Comparison of ENCODE assay signal across 23 mouse cellular contexts in the genomic region with DNA sequence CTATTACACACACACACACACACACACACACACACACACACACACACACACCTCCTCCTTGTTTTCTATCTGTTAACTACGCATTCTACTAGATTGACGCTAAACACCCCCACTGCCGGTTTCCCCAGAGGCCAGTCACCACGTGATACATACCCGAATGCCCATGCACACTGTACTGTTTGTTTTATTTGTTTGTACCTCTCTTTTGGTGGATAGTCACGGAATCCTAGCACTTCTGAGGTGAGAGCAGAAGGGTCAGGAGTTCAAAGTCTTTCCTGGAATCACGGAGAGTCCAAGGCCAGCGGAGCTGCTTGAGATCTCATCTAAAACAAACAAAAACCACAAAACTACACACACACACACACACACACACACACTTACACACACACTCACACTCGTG. TPM values are rescaled to one million over a fixed set of nuclear protein-coding genes. Genes with fewer than 3 reads are reported as not detected.
A peak's percentile ranks its signal among the peaks of the same experiment; 100 is the strongest.
DNase-seq lines count a peak whose midpoint lies in the region; ATAC-seq and TF ChIP-seq lines count a peak whose summit lies in the region.
"Had no signal": no experiment of that assay in that cellular context is flagged by ENCODE, and none has a peak within 500 bp of the region (broad histone marks: within the 10 kb centered on the region; RNA-seq: fewer than 3 reads in every experiment).

No protein-coding gene starts in this region.

- peak; percentile 47 to 58 for DNase-seq in kidney, adult 8-10 months
- DNase-seq in kidney, postnatal 10 days = no peak
- no peak for DNase-seq in lung, postnatal 36 days
- DNase-seq: adrenal gland, postnatal 36 days; B cell, adult 2 months; cerebellum, adult 9-11 months; layer of hippocampus, adult 9-11 months; lung, embryonic 14.5 days; retina, postnatal 1 day had no signal

- no peaks in the 10 kb centered on the region for H3K36me3 ChIP-seq in intestine, embryonic 15.5 days
- no peaks in the 10 kb centered on the region for H3K36me3 ChIP-seq in intestine, postnatal 0 days (ENCODE audit: control insufficient read depth, insufficient read depth)
- H3K36me3 ChIP-seq in stomach, embryonic 16.5 days (ENCODE audit: control insufficient read depth, insufficient read depth, low read length) = no peaks in the 10 kb centered on the region
- H3K36me3 ChIP-seq in forebrain, embryonic 16.5 days (ENCODE audit: control insufficient read depth, insufficient read depth) = no peaks in the 10 kb centered on the region
- H3K36me3 ChIP-seq: embryonic facial prominence, embryonic 15.5 days; G1E; hindbrain, embryonic 10.5 days; midbrain, embryonic 15.5 days; neural tube, embryonic 12.5 days had no signal

- no peak overlapping the region for H3K9ac ChIP-seq in intestine, embryonic 15.5 days
- H3K9ac ChIP-seq in intestine, postnatal 0 days (ENCODE audit: low read depth, low read length) = no peak overlapping the region
- H3K9ac ChIP-seq in stomach, embryonic 16.5 days (ENCODE audit: low read length) = no peak overlapping the region
- H3K9ac ChIP-seq in forebrain, embryonic 16.5 days (replicated peaks; ENCODE audit: low read depth, low read length) = no peak overlapping the region
- H3K9ac ChIP-seq: embryonic facial prominence, embryonic 15.5 days; lung, embryonic 14.5 days; midbrain, embryonic 15.5 days; neural tube, embryonic 12.5 days had no signal

- WGBS in intestine, embryonic 15.5 days = 46% methylated on average over 9 of the region's 9 CpGs
- whole genome bisulfite sequencing in intestine, postnatal 0 days = 22% methylated on average over 9 of the region's 9 CpGs
- 46% methylated on average over 9 of the region's 9 CpGs for WGBS in stomach, embryonic 16.5 days
- WGBS in forebrain, embryonic 16.5 days = 70% methylated on average over 9 of the region's 9 CpGs

- no peak overlapping the region for H3K27ac ChIP-seq in intestine, embryonic 15.5 days
- peak overlapping the region; percentile 28; the same call in 1 of the 2 replicates for H3K27ac ChIP-seq in intestine, postnatal 0 days (ENCODE audit: low read depth, low read length)
- no peak overlapping the region for H3K27ac ChIP-seq in stomach, embryonic 16.5 days (ENCODE audit: low read length)
- H3K27ac ChIP-seq in forebrain, embryonic 16.5 days (ENCODE audit: low read length) = no peak overlapping the region
- H3K27ac ChIP-seq: embryonic facial prominence, embryonic 15.5 days; hindbrain, embryonic 10.5 days; hindbrain, postnatal 0 days; macrophage; midbrain, embryonic 15.5 days; neural tube, embryonic 12.5 days had no signal

- peak; percentile 39 for ATAC-seq in intestine, embryonic 15.5 days
- ATAC-seq in intestine, postnatal 0 days = peak; percentile 11
- peak; percentile 50; the same call in 1 of the 2 replicates for ATAC-seq in stomach, embryonic 16.5 days (ENCODE audit: insufficient read depth, low FRiP score)
- ATAC-seq in forebrain, embryonic 16.5 days = no peak
- ATAC-seq: forebrain, embryonic 14.5 days; hindbrain, postnatal 0 days; midbrain, embryonic 15.5 days; Patski had no signal

- no peak overlapping the region for H3K4me2 ChIP-seq in intestine, embryonic 15.5 days (replicated peaks)
- no peak overlapping the region for H3K4me2 ChIP-seq in intestine, postnatal 0 days (replicated peaks; ENCODE audit: low read depth)
- H3K4me2 ChIP-seq in stomach, embryonic 16.5 days (ENCODE audit: low read depth, low read length) = no peak overlapping the region
- H3K4me2 ChIP-seq in forebrain, embryonic 16.5 days (ENCODE audit: low read length) = no peak overlapping the region
- H3K4me2 ChIP-seq: embryonic facial prominence, embryonic 15.5 days; heart, embryonic 11.5 days; lung, embryonic 14.5 days; midbrain, embryonic 15.5 days; neural tube, embryonic 12.5 days had no signal

- no peak overlapping the region for H3K4me3 ChIP-seq in intestine, embryonic 15.5 days (replicated peaks)
- H3K4me3 ChIP-seq in intestine, postnatal 0 days (ENCODE audit: low read depth, low read length) = no peak overlapping the region
- H3K4me3 ChIP-seq in stomach, embryonic 16.5 days (replicated peaks; ENCODE audit: low read length) = no peak overlapping the region
- no peak overlapping the region for H3K4me3 ChIP-seq in forebrain, embryonic 16.5 days (replicated peaks; ENCODE audit: low read length)
- H3K4me3 ChIP-seq: embryonic facial prominence, embryonic 15.5 days; hindbrain, embryonic 10.5 days; midbrain, embryonic 15.5 days; neural tube, embryonic 12.5 days had no signal

- no peaks in the 10 kb centered on the region for H3K4me1 ChIP-seq in intestine, embryonic 15.5 days (replicated peaks)
- H3K4me1 ChIP-seq in intestine, postnatal 0 days (replicated peaks; ENCODE audit: control insufficient read depth, insufficient read depth, low read length) = 0 out of 2 replicates have a peak, but pooled peaks cover 4% of the 10 kb centered on the region
- peaks cover 4% of the 10 kb centered on the region; the same call in 1 of the 2 replicates for H3K4me1 ChIP-seq in stomach, embryonic 16.5 days (ENCODE audit: control insufficient read depth, insufficient read depth, low read length)
- no peaks in the 10 kb centered on the region for H3K4me1 ChIP-seq in forebrain, embryonic 16.5 days (replicated peaks; ENCODE audit: control insufficient read depth, insufficient read depth, low read length)
- H3K4me1 ChIP-seq: embryonic facial prominence, embryonic 15.5 days; neural tube, embryonic 12.5 days had no signal

- no peaks in the 10 kb centered on the region for H3K27me3 ChIP-seq in intestine, embryonic 15.5 days (replicated peaks)
- no peaks in the 10 kb centered on the region for H3K27me3 ChIP-seq in intestine, postnatal 0 days (replicated peaks; ENCODE audit: control insufficient read depth, insufficient read depth, low read length)
- no peaks in the 10 kb centered on the region for H3K27me3 ChIP-seq in stomach, embryonic 16.5 days (ENCODE audit: control insufficient read depth, insufficient read depth, low read length)
- H3K27me3 ChIP-seq in forebrain, embryonic 16.5 days (replicated peaks; ENCODE audit: control insufficient read depth, insufficient read depth, low read length) = no peaks in the 10 kb centered on the region
- H3K27me3 ChIP-seq: embryonic facial prominence, embryonic 15.5 days; midbrain, embryonic 15.5 days; neural tube, embryonic 12.5 days; Patski had no signal

- no peaks in the 10 kb centered on the region for H3K9me3 ChIP-seq in intestine, embryonic 15.5 days
- no peaks in the 10 kb centered on the region for H3K9me3 ChIP-seq in intestine, postnatal 0 days (ENCODE audit: control insufficient read depth)
- no peaks in the 10 kb centered on the region for H3K9me3 ChIP-seq in stomach, embryonic 16.5 days (replicated peaks; ENCODE audit: control insufficient read depth, low read length)
- no peaks in the 10 kb centered on the region for H3K9me3 ChIP-seq in forebrain, embryonic 16.5 days (ENCODE audit: control insufficient read depth, low read length)
- H3K9me3 ChIP-seq: embryonic facial prominence, embryonic 15.5 days; hindbrain, embryonic 10.5 days; midbrain, embryonic 15.5 days; neural tube, embryonic 12.5 days had no signal

- TF ChIP-seq CTCF in intestine, postnatal 0 days (IDR thresholded peaks at IDR 0.05; ENCODE audit: low read depth) = no peak

RNA-seq across cellular contexts. Expression of gene 1110051M20Rik, which starts 5.8 kb away (rescaled TPM):
- polyA plus RNA-seq in intestine, embryonic 15.5 days (2015; fragmentation: Nextera tagmentation; extraction: Ambion mirVana) = 36.3 and 38.6 TPM in 2 replicates
- polyA plus RNA-seq in intestine, postnatal 0 days (2015; fragmentation: Nextera tagmentation; extraction: Ambion mirVana) = 13.5 and 15.6 TPM in 2 replicates
- 42.3 and 45.1 TPM in 2 replicates for polyA plus RNA-seq in stomach, embryonic 16.5 days (2015; fragmentation: Nextera tagmentation; extraction: Ambion mirVana)
- 163 and 187 TPM in 2 replicates for polyA plus RNA-seq in forebrain, embryonic 16.5 days (2015; fragmentation: Nextera tagmentation; extraction: Ambion mirVana)

RNA-seq across cellular contexts. Expression of gene Lrp4, which starts 7.0 kb away (rescaled TPM):
- polyA plus RNA-seq in intestine, embryonic 15.5 days (2015; fragmentation: Nextera tagmentation; extraction: Ambion mirVana) = 8.7 and 9.2 TPM in 2 replicates
- polyA plus RNA-seq in intestine, postnatal 0 days (2015; fragmentation: Nextera tagmentation; extraction: Ambion mirVana) = 4.9 and 5.4 TPM in 2 replicates
- polyA plus RNA-seq in stomach, embryonic 16.5 days (2015; fragmentation: Nextera tagmentation; extraction: Ambion mirVana) = 5.4 and 5.6 TPM in 2 replicates
- polyA plus RNA-seq in forebrain, embryonic 16.5 days (2015; fragmentation: Nextera tagmentation; extraction: Ambion mirVana) = 4.5 and 5.9 TPM in 2 replicates
- polyA plus RNA-seq: G1E had no signal

Comparison
In these comparisons a context has a peak if more than half of its experiments do, and no peak if none do; other contexts are left out.
1. DNase-seq: peak in kidney, adult 8-10 months (2 of 2); none in kidney, postnatal 10 days (single experiment) and lung, postnatal 36 days (single experiment).